Mouse (Mus musculus) B cell, adult 2 months (primary cell): ENCODE data around the gene Rnf223.
"Not testable (repeated sequence)": the region's sequence is repeated elsewhere in the genome, so short reads cannot be mapped to it uniquely, and the experiment has no call there.

ENCODE experiments used
- DNase-seq, 2 experiments: peaks; one replicate each; pipeline ENCODE4 v3.0.0; 2022

Gene Rnf223

GRCm38 (mm10) chr4:156130940-156131339, 627 bp downstream of the Rnf223 start:
- no peak for DNase-seq

GRCm38 (mm10) chr4:156133334-156133733, 3.0 kb downstream of the Rnf223 start:
- DNase-seq: no peak

GRCm38 (mm10) chr4:156133943-156134605, 3.8 kb downstream of the Rnf223 start:
- DNase-seq: no peak

- DNase-seq: no peak
These were observed 4.8 kb downstream of the Rnf223 start for GRCm38 (mm10) chr4:156135112-156135511.

- no peak for DNase-seq
These were observed 5.5 kb downstream of the Rnf223 start for GRCm38 (mm10) chr4:156135801-156136200.

- peak in 1 of 2 experiments; percentile 7 for DNase-seq
These were observed 6.2 kb downstream of the Rnf223 start for GRCm38 (mm10) chr4:156136285-156137100.

- DNase-seq: not testable (repeated sequence)
These were observed 20.6 kb downstream of the Rnf223 start for GRCm38 (mm10) chr4:156150887-156151286.

GRCm38 (mm10) chr4:156154771-156155170, 24.5 kb downstream of the Rnf223 start:
- no peak for DNase-seq

- peak; percentile 9 to 22 for DNase-seq
These were observed 36.2 kb downstream of the Rnf223 start for GRCm38 (mm10) chr4:156166477-156166876.

- no peak for DNase-seq
These were observed 38.3 kb downstream of the Rnf223 start for GRCm38 (mm10) chr4:156168611-156169010.

GRCm38 (mm10) chr4:156169129-156169528, 38.8 kb downstream of the Rnf223 start:
- no peak for DNase-seq

GRCm38 (mm10) chr4:156171828-156172227, 41.5 kb downstream of the Rnf223 start:
- DNase-seq: no peak

- DNase-seq: no peak
These were observed 47.3 kb downstream of the Rnf223 start for GRCm38 (mm10) chr4:156177630-156178029.
